In genomic region chr5:66572086-66572855, GRCm38 (mm10) we compare ENCODE assay signal across 16 mouse cellular contexts. TPM values are rescaled to one million over a fixed set of nuclear protein-coding genes. Genes with fewer than 3 reads are reported as not detected.
DNase-seq lines count a peak whose midpoint lies in the region; ATAC-seq and TF ChIP-seq lines count a peak whose summit lies in the region.
"Had no signal": no experiment of that assay in that cellular context is flagged by ENCODE, and none has a peak within 500 bp of the region (broad histone marks: within the 10 kb centered on the region; RNA-seq: fewer than 3 reads in every experiment).

No protein-coding gene starts in this region.

- 68% methylated on average over 13 of the region's 13 CpGs for WGBS in heart, embryonic 12.5 days
- WGBS in lung, postnatal 0 days: 59% methylated on average over 13 of the region's 13 CpGs

- ATAC-seq in heart, embryonic 12.5 days (ENCODE audit: insufficient number of reproducible peaks, low FRiP score): no peak
- ATAC-seq in lung, postnatal 0 days: peak; percentile 78

- TF ChIP-seq CTCF in lung, postnatal 0 days (IDR thresholded peaks at IDR 0.05): no peak

- peak; percentile 97 for TF ChIP-seq EP300 in lung, postnatal 0 days (IDR thresholded peaks at IDR 0.05)

- H3K9me3 ChIP-seq in heart, embryonic 12.5 days (replicated peaks): no peaks in the 10 kb centered on the region
- no peaks in the 10 kb centered on the region for H3K9me3 ChIP-seq in lung, postnatal 0 days (ENCODE audit: low read length)
- H3K9me3 ChIP-seq: embryonic facial prominence, embryonic 15.5 days; forebrain, embryonic 12.5 days; midbrain, embryonic 15.5 days had no signal

- no peak overlapping the region for H3K4me2 ChIP-seq in heart, embryonic 12.5 days
- no peak overlapping the region for H3K4me2 ChIP-seq in lung, postnatal 0 days (replicated peaks; ENCODE audit: low read depth, low read length)
- H3K4me2 ChIP-seq: embryonic facial prominence, embryonic 15.5 days; forebrain, embryonic 12.5 days; heart, embryonic 11.5 days; liver, embryonic 11.5 days; midbrain, embryonic 15.5 days had no signal

- no peak overlapping the region for H3K9ac ChIP-seq in heart, embryonic 12.5 days
- no peak overlapping the region for H3K9ac ChIP-seq in lung, postnatal 0 days (replicated peaks; ENCODE audit: low read depth)
- H3K9ac ChIP-seq: embryonic facial prominence, embryonic 15.5 days; forebrain, embryonic 12.5 days; midbrain, embryonic 15.5 days had no signal

- 0 out of 2 replicates have a peak overlapping the region, but pooled peaks have one; percentile 8 for H3K27ac ChIP-seq in heart, embryonic 12.5 days (ENCODE audit: poor library complexity, severe bottlenecking)
- H3K27ac ChIP-seq in lung, postnatal 0 days (ENCODE audit: low read length): peak overlapping the region; percentile 82
- H3K27ac ChIP-seq: embryonic facial prominence, embryonic 15.5 days; midbrain, embryonic 15.5 days had no signal

- no peaks in the 10 kb centered on the region for H3K27me3 ChIP-seq in heart, embryonic 12.5 days (replicated peaks)
- no peaks in the 10 kb centered on the region for H3K27me3 ChIP-seq in lung, postnatal 0 days (replicated peaks; ENCODE audit: insufficient read depth, low read length)
- H3K27me3 ChIP-seq: embryonic facial prominence, embryonic 15.5 days; forebrain, embryonic 12.5 days; midbrain, embryonic 15.5 days had no signal

- peaks cover 54% of the 10 kb centered on the region for H3K4me1 ChIP-seq in heart, embryonic 12.5 days (replicated peaks)
- peaks cover 20% of the 10 kb centered on the region for H3K4me1 ChIP-seq in lung, postnatal 0 days (ENCODE audit: insufficient read depth, low read depth, low read length)

- no peaks in the 10 kb centered on the region for H3K36me3 ChIP-seq in heart, embryonic 12.5 days
- no peaks in the 10 kb centered on the region for H3K36me3 ChIP-seq in lung, postnatal 0 days (ENCODE audit: insufficient read depth, low read length)
- H3K36me3 ChIP-seq: embryonic facial prominence, embryonic 15.5 days; forebrain, embryonic 12.5 days; midbrain, embryonic 15.5 days had no signal

- no peak overlapping the region for H3K4me3 ChIP-seq in heart, embryonic 12.5 days
- no peak overlapping the region for H3K4me3 ChIP-seq in lung, postnatal 0 days (ENCODE audit: low read depth, low read length)
- H3K4me3 ChIP-seq: embryonic facial prominence, embryonic 15.5 days; forebrain, embryonic 12.5 days; midbrain, embryonic 15.5 days had no signal

- no peak for DNase-seq in heart, adult 9 months (ENCODE audit: low spot score in 2 of 2)
- DNase-seq in adipocyte (ENCODE audit: low spot score): peak; percentile 26
- peak; percentile 36 for DNase-seq in adrenal gland, postnatal 25 days
- DNase-seq in lung, postnatal 0 days (ENCODE audit: low spot score): peak; percentile 94
- DNase-seq in cerebellum, postnatal 4 days (ENCODE audit: low spot score in 2 of 2): no peak
- DNase-seq in layer of hippocampus, postnatal 25 days (ENCODE audit: extremely low spot score in 1 of 2, low spot score in 1 of 2): no peak
- DNase-seq: cerebellum, adult 2 months; heart, postnatal 36 days; layer of hippocampus, postnatal 36 days; left cerebral cortex, postnatal 4 days had no signal

RNA-seq across cellular contexts. Expression of gene Apbb2, which starts 46.3 kb away (rescaled TPM):
- 30.7 and 32.1 TPM in 2 replicates for polyA plus RNA-seq in heart, embryonic 12.5 days (2016; fragmentation: Nextera tagmentation; extraction: Ambion mirVana)
- 80.6 and 88.3 TPM in 2 replicates for total RNA-seq in adrenal gland, postnatal 25 days (2021)
- polyA plus RNA-seq in lung, postnatal 0 days (2015; fragmentation: Nextera tagmentation; extraction: Ambion mirVana): 48.9 and 50.4 TPM in 2 replicates
- 10 to 100 TPM; 53.4 to 57.1 TPM for total RNA-seq in layer of hippocampus, postnatal 25 days (2021)

Comparison
In these comparisons a context has a peak if more than half of its experiments do, and no peak if none do; other contexts are left out.
1. DNase-seq: peak in adipocyte (single experiment), adrenal gland, postnatal 25 days (single experiment) and lung, postnatal 0 days (single experiment); none in heart, adult 9 months (0 of 2), cerebellum, postnatal 4 days (0 of 2) and layer of hippocampus, postnatal 25 days (0 of 2).